Mouse (Mus musculus) liver, embryonic 15.5 days (tissue): ENCODE data around the gene Hs2st1. TPM values are rescaled to one million over a fixed set of nuclear protein-coding genes. Genes with fewer than 3 reads are reported as not detected.

ENCODE experiments used
- ATAC-seq: fragments of 200-750 bp; cut with Nextera tagmentation; 2 replicates; pipeline ENCODE4 v1.8.0; 2017; ENCODE audit warnings: moderate number of reproducible peaks, mild to moderate bottlenecking, moderate library complexity; ENCODE audit not compliant: insufficient read depth
- H3K27ac ChIP-seq: fragments of 300-500 bp; sonication (generic); replicated peaks from 2 replicates; pipeline ENCODE4 v1.5.1; 2015; ENCODE audit warnings: mild to moderate bottlenecking, inconsistent platforms
- H3K27me3 ChIP-seq: fragments of 300-500 bp; sonication (generic); 2 replicates; pipeline ENCODE4 v1.6.1; 2015; ENCODE audit warnings: mild to moderate bottlenecking, inconsistent platforms
- H3K36me3 ChIP-seq: fragments of 300-500 bp; sonication (generic); replicated peaks from 2 replicates; pipeline ENCODE4 v1.6.1; 2015; ENCODE audit warnings: moderate library complexity, mild to moderate bottlenecking, inconsistent platforms
- H3K4me1 ChIP-seq: fragments of 300-500 bp; sonication (generic); replicated peaks from 2 replicates; pipeline ENCODE4 v1.6.1; 2015; ENCODE audit warnings: inconsistent platforms
- H3K4me2 ChIP-seq: fragments of 300-500 bp; sonication (generic); 2 replicates; pipeline ENCODE4 v1.6.1; 2015; ENCODE audit warnings: moderate library complexity, mild to moderate bottlenecking, inconsistent platforms
- H3K4me3 ChIP-seq: fragments of 300-500 bp; sonication (generic); replicated peaks from 2 replicates; pipeline ENCODE4 v1.5.1; 2015; ENCODE audit warnings: mild to moderate bottlenecking, inconsistent platforms
- H3K9ac ChIP-seq: fragments of 300-500 bp; sonication (generic); 2 replicates; pipeline ENCODE4 v1.6.1; 2015; ENCODE audit warnings: moderate library complexity, mild to moderate bottlenecking, inconsistent platforms
- H3K9me3 ChIP-seq: fragments of 300-500 bp; sonication (generic); replicated peaks from 2 replicates; pipeline ENCODE4 v1.6.1; 2016; ENCODE audit warnings: inconsistent platforms
- WGBS: fragments of 180-500 bp; shearing (Covaris S2); methylation state at CpG from one replicate; pipeline ENCODE4 v1.1.7; 2015; ENCODE audit warnings: mixed read lengths; ENCODE audit not compliant: insufficient replicate concordance; 5-methylcytosine and 5-hydroxymethylcytosine counted together
- polyA plus RNA-seq: library from polyadenylated mRNA; unstranded; fragments of >200 nt; fragmentation: Nextera tagmentation; extraction: Ambion mirVana; gene quantifications from 2 replicates; pipeline ENCODE4 v1.2.1, GENCODE M21; 2015

Hs2st1 gene
- 1.9 and 2.3 TPM in 2 replicates for polyA plus RNA-seq

DNA sequence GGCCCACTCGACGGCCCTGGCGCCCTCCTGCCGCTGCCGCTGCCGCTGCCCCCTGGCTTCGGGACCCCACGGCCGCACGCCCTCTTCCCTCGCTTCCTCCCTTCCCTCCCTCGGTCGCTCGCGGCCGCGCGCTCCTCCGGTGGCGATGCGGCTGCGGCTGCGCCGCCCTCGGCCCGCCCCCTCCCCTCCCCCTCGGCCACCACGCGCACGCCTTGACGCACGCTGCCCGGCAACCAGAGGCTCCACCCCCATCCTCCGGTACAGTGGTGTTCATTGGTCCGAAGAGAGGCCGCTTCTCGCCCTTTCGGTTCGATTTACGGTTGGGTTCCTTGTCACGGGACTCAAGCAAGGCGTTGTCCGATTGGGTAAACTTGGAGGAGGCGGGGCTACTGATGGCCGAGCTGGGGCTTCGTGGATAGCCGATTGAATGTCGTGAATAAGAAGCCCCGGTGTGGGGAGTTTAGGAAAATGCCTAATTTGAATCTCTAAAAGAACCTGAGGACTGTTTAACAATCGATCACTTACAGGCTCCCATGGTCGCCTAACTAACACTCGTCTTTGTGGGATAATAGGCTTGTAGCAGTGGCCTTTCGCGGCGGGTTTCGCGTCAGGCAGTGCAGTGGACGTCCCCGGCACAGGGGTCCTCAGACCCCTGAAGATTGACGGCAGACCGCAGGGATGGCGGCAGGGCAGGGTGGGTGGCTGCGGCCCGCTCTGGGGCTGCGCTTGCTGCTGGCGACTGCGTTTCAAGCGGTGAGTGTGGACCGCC lies at the start of gene Hs2st1, which contains the start of gene Selenof:
Gene Hs2st1 (minus strand): TSS at position 135 of the 769 bp plus-strand sequence.
Gene Selenof (plus strand): TSS at position 258 of the 769 bp plus-strand sequence.
- H3K36me3 ChIP-seq, result peaks cover 26% of the 10 kb centered on the region
- H3K27me3 ChIP-seq, result no peaks in the 10 kb centered on the region
- H3K9me3 ChIP-seq, result no peaks in the 10 kb centered on the region
- H3K4me1 ChIP-seq, result peaks cover 52% of the 10 kb centered on the region
- H3K4me3 ChIP-seq, result peak within 1 kb of the TSS; percentile 99
- peak within 1 kb of the TSS; percentile 100 for H3K4me2 ChIP-seq
- WGBS, result under 1% methylated on average over 66 of the region's 69 CpGs
- H3K9ac ChIP-seq, result peak within 1 kb of the TSS; percentile 97
- H3K27ac ChIP-seq, result peak within 1 kb of the TSS; percentile 91
- ATAC-seq, result peak; percentile 97

DNA sequence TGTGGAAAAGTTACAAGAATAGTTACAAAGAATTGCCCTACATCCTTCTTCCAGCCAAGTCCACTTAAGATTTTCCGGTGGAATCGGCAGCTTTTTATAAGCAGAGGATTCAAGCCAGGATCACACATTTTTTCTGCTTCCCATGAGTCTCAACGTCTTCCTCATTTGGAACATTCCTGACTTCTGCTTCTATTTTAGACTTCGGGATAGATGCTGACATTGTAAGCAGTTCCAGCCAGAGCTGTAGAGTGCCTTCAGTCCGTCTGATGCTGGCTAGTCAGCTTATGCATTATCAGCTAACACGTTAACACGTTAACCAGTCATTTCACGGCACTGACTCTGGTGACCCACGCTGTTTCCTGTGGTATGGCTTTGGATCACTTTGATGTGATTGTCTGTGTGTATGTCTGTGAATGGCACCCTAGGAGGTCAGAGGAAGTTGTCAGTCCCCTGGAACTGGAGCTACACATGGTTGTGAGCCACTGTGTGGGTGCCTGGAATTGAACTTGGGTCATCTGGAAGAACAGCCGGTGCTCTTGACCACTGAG lies 47.7 kb upstream of the Hs2st1 start:
- Histone ChIP-seq H3K27me3 (no peaks in the 10 kb centered on the region), H3K4me1 (peaks cover 16% of the 10 kb centered on the region), H3K27ac (no peak overlapping the region), H3K9me3 (no peaks in the 10 kb centered on the region), H3K9ac (no peak overlapping the region), H3K4me2 (no peak overlapping the region), H3K36me3 (no peaks in the 10 kb centered on the region), H3K4me3 (no peak overlapping the region)
- no peak for ATAC-seq
- WGBS, result 64% methylated on average over 10 of the region's 10 CpGs

DNA sequence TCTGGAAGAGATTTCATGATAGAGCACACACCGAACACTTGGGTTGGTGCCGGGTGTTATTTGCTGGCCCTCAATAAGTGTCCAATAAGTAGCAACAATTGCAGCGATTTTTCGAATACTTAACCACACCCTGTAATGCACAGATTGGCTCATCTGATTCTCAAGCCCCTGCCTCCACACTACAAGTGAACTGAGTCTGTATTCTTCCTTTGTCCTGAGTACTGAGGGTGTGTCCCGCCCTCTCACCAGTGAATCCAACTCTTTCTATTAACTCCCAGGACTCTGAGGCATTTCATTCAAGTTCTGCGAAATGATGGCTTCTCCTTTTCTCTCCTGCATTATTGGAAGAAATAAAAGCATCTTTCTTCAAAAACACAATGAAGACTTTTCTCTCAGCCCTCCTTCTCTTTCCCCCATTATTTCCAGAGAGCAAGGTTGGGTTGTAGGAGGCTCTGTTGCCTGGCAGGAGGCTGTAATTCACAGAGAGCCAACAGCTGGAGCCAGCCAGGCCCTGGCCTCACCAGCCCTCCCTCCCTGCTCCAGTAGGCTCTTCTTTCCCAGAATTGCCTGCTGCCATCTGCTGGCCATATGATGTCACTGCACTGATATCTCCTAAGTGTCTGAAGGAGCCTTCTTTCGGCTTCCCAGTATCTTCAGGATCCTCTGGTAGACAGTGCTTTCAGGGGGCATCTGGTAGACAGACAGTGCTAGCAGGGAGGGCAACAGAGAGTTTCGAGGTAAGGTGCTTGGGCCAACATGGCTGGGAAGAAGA lies 46.9 kb upstream of the Hs2st1 start:
- H3K4me1 ChIP-seq, result peaks cover 25% of the 10 kb centered on the region
- 62% methylated on average over 8 of the region's 8 CpGs for WGBS
- H3K4me2 ChIP-seq, result no peak overlapping the region
- H3K9me3 ChIP-seq, result no peaks in the 10 kb centered on the region
- no peaks in the 10 kb centered on the region for H3K36me3 ChIP-seq
- ATAC-seq, result peak; percentile 72
- no peaks in the 10 kb centered on the region for H3K27me3 ChIP-seq
- H3K4me3 ChIP-seq, result no peak overlapping the region
- H3K27ac ChIP-seq, result 0 out of 2 replicates have a peak overlapping the region, but pooled peaks have one; percentile 39
- H3K9ac ChIP-seq, result no peak overlapping the region

DNA sequence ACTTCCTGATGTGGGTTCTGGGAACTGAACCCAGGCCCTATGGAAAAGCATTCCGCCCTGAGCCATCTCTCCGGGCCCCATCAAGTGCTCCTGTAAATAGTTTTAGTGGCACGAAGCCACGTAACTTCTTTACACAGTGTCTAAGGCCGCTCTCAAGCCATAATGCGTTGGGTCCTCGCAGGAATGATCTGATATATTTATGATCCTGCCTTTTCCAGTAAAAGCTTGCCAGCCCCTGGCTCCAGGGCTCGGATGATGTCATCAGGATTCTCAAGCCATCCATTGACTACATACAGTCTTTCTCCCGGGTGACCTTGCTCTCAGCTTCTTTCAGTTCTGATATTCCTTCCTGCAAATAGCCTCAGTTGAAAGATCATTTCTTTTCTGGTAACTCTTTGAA lies 45.5 kb upstream of the Hs2st1 start:
- no peak overlapping the region for H3K9ac ChIP-seq
- H3K4me2 ChIP-seq, result no peak overlapping the region
- no peaks in the 10 kb centered on the region for H3K36me3 ChIP-seq
- H3K27me3 ChIP-seq, result no peaks in the 10 kb centered on the region
- WGBS, result 82% methylated on average over 9 of the region's 9 CpGs
- no peak for ATAC-seq
- peaks cover 34% of the 10 kb centered on the region for H3K4me1 ChIP-seq
- H3K4me3 ChIP-seq, result no peak overlapping the region
- H3K27ac ChIP-seq, result no peak overlapping the region
- no peaks in the 10 kb centered on the region for H3K9me3 ChIP-seq

DNA sequence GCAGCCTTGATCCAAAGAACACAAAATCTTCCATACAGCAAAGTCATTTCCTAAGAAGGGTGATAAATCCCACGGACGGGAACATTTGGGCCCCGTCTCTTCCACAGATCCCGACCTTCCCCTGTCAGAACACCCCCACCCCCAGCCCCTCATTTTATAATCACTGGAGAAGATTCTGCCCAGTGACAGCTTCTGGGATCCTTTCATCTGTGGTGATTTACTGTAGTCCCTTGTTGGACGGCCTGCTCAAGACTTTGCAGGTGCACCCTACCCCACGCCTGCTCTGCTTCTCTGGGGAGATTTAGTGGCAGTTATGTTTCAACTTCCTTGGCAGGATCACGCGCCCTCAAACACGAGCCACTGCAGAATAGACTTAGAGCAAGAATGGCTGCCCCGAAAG lies 44.7 kb upstream of the Hs2st1 start:
- Histone ChIP-seq H3K4me2 (no peak overlapping the region), H3K27me3 (no peaks in the 10 kb centered on the region), H3K9ac (no peak overlapping the region)

DNA sequence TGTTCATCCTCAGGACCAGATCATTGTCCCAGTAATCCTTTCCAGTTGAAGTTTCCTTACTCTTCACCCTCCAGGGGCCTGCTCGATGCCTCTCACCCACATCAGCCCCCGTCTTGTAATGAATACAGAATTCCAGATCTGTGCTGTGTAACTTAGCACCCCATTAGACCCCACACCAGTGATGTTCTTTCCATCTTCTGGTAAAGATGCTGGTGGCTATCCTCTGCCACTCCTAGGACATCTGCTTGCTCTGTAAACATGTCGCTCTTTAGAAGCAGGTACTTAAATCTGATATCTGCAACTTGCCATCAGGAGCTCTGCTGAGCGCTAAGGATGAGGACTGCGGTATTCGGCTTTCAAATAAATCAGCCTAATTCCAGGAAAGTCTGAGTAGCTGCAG lies 44.3 kb upstream of the Hs2st1 start:
- peaks cover 43% of the 10 kb centered on the region for H3K4me1 ChIP-seq
- no peak overlapping the region for H3K27ac ChIP-seq
- H3K9me3 ChIP-seq, result no peaks in the 10 kb centered on the region
- no peak overlapping the region for H3K4me3 ChIP-seq
- no peak for ATAC-seq
- H3K36me3 ChIP-seq, result no peaks in the 10 kb centered on the region
- no peak overlapping the region for H3K4me2 ChIP-seq
- WGBS, result 74% methylated on average over 6 of the region's 6 CpGs
- H3K27me3 ChIP-seq, result no peaks in the 10 kb centered on the region
- no peak overlapping the region for H3K9ac ChIP-seq

More for the DNA sequence above, 44.7 kb upstream of the Hs2st1 start:
- H3K4me1 ChIP-seq, result peaks cover 42% of the 10 kb centered on the region
- H3K27ac ChIP-seq, result no peak overlapping the region
- 70% methylated on average over 10 of the region's 10 CpGs for WGBS
- no peak overlapping the region for H3K4me3 ChIP-seq
- H3K36me3 ChIP-seq, result no peaks in the 10 kb centered on the region
- no peaks in the 10 kb centered on the region for H3K9me3 ChIP-seq
- ATAC-seq, result no peak

DNA sequence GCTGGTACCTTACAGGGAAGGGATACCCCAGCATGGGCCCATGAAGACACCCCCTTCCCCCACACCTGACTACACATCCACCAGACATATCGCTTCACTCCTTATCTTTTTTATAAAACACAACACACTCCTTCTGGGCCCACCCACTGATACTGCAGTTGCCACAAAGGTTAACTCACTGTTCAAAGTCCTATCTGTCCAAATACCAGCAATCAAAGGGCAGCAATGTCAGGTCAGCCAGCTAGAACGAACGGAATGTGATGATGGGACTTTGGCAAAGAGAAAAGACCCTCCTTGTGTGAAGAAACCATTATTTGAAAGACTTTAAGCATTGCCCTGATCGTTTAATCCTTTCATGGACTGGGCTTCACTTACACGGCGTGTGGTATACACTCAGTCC lies 42.4 kb upstream of the Hs2st1 start:
- H3K4me2 ChIP-seq, result peak overlapping the region; percentile 36
- H3K9me3 ChIP-seq, result no peaks in the 10 kb centered on the region
- H3K4me1 ChIP-seq, result peaks cover 47% of the 10 kb centered on the region
- 41% methylated on average over 6 of the region's 6 CpGs for WGBS
- no peaks in the 10 kb centered on the region for H3K27me3 ChIP-seq
- H3K27ac ChIP-seq, result peak overlapping the region; percentile 72
- 0 out of 2 replicates have a peak overlapping the region, but pooled peaks have one; percentile 2 for H3K9ac ChIP-seq
- H3K36me3 ChIP-seq, result no peaks in the 10 kb centered on the region
- peak; percentile 58 for ATAC-seq
- no peak overlapping the region for H3K4me3 ChIP-seq

DNA sequence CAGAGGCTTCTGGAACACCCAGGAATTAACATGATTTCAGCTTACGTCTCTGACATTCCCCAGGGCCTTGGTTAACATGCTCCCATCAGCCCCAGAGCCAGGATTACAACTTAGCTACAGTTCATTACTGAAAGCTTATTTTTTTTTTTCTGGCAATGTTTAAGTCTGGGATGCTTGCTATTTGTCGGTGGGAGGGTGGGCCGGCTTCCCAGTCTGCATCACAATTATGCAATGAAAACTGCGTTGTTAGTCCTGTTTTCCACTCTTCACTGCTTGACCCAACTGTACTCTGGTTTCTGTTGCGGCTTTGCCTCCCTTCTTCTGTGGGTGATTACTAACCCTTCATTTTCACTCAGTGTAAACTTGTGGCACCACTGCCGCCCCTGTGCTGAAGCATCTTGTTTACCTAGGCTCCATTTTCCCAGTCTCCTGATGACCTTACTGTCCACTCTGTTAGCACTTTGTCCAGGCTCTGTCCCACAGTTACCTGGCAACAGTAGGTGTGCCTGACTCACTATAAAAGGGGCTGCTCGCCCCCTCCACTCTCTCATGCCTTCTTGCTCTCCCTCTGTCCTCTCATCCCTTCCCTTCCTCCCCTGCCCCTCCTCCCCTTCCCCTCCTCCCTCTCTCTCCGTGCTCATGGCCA lies 41.8 kb upstream of the Hs2st1 start:
- Histone ChIP-seq H3K9me3 (no peaks in the 10 kb centered on the region), H3K27ac (peak overlapping the region; percentile 72), H3K4me1 (peaks cover 41% of the 10 kb centered on the region), H3K9ac (0 out of 2 replicates have a peak overlapping the region, but pooled peaks have one; percentile 2), H3K4me3 (no peak overlapping the region), H3K36me3 (no peaks in the 10 kb centered on the region), H3K4me2 (peak overlapping the region; percentile 36), H3K27me3 (no peaks in the 10 kb centered on the region)
- 65% methylated on average over 8 of the region's 8 CpGs for WGBS
- ATAC-seq, result peak; percentile 46

DNA sequence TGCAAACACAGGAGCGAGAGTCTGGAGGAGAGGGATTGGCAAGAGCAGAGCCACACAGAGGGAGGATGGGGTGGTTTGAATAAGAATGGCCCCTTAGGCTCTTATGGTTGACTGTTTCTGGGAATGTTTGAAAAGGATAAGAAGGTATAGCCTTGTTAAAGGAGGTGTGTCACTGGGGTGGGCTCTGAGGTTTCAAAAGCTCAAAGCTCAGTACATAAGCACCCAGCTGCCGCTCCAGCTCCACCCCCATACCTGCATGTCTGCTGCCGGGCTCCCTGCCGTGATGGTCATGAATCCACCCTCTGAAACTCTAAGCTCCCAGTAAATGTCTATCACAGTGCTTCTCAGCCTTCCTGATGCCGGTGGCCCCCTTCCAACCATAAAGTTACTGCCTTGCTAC lies 40.8 kb upstream of the Hs2st1 start:
- Histone ChIP-seq H3K9me3 (no peaks in the 10 kb centered on the region), H3K9ac (no peak overlapping the region; the same call in 1 of the 2 replicates), H3K27ac (peak overlapping the region; percentile 72; the same call in 1 of the 2 replicates), H3K27me3 (no peaks in the 10 kb centered on the region), H3K4me1 (peaks cover 40% of the 10 kb centered on the region), H3K4me3 (no peak overlapping the region), H3K4me2 (no peak overlapping the region), H3K36me3 (no peaks in the 10 kb centered on the region)
- 69% methylated on average over 5 of the region's 5 CpGs for WGBS
- no peak for ATAC-seq

DNA sequence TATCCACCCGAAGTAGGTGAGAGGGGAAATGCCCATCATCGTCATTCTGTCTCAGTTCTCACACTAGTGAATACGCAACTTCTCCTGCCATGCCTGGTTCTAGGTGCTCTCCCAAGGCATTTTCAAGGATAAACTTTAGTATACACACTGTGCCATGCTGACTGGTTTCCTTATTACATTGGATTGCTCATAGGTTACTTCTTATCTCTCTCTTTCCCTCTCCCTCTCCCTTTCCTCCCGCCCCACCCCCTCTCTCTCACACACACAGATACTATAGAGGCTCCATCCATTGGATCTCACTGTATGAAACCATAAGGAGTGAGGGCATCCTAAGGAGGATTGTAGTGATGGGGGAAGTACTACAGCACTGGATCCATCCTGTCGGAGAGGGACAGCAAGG lies 38.1 kb upstream of the Hs2st1 start:
- H3K4me2 ChIP-seq, result no peak overlapping the region
- no peak overlapping the region for H3K9ac ChIP-seq
- no peak overlapping the region for H3K4me3 ChIP-seq
- H3K36me3 ChIP-seq, result no peaks in the 10 kb centered on the region
- H3K9me3 ChIP-seq, result no peaks in the 10 kb centered on the region
- peaks cover 47% of the 10 kb centered on the region for H3K4me1 ChIP-seq
- no peaks in the 10 kb centered on the region for H3K27me3 ChIP-seq
- peak; percentile 28; the same call in 1 of the 2 replicates for ATAC-seq
- no peak overlapping the region for H3K27ac ChIP-seq
- 69% methylated on average over 5 of the region's 5 CpGs for WGBS
